Mouse (Mus musculus): Measurements from ENCODE around the gene Gm20696. TPM values are rescaled to one million over a fixed set of nuclear protein-coding genes. Genes with fewer than 3 reads are reported as not detected.

Gene Gm20696
- polyA plus RNA-seq, 1 experiment from 2014 or later = 4.4 TPM

DNA sequence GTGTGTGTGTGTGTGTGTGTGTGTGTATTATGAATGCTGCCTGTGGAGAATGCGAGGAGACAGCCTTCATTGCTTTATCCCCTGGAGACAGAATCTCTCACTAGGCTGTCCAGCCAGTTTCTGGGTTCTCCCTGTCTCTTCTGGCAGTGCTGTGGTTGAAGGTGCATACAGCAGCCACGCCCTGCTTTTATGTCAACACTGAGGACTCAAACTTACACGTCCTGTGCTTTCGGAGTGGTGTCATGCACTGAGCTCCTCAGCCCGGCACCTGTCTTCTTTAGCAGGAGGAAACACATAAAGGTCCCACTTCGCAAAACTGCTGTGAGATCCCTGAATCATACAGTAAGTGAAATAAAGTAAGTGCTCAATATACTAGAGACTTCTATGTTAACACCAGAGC lies 264.8 kb downstream of the Gm20696 start:
- H3K4me2 ChIP-seq (replicated peaks) = no peak overlapping the region
- no peaks in the 10 kb centered on the region for H3K27me3 ChIP-seq
- H3K9me3 ChIP-seq (replicated peaks) = no peaks in the 10 kb centered on the region
- WGBS = 74% methylated on average over 6 of the region's 6 CpGs
- peaks cover 10% of the 10 kb centered on the region for H3K4me1 ChIP-seq
- H3K36me3 ChIP-seq = no peaks in the 10 kb centered on the region
- H3K27ac ChIP-seq = no peak overlapping the region
- no peak overlapping the region for H3K9ac ChIP-seq
- H3K4me3 ChIP-seq = no peak overlapping the region
- ATAC-seq (ENCODE audit: low FRiP score) = no peak

DNA sequence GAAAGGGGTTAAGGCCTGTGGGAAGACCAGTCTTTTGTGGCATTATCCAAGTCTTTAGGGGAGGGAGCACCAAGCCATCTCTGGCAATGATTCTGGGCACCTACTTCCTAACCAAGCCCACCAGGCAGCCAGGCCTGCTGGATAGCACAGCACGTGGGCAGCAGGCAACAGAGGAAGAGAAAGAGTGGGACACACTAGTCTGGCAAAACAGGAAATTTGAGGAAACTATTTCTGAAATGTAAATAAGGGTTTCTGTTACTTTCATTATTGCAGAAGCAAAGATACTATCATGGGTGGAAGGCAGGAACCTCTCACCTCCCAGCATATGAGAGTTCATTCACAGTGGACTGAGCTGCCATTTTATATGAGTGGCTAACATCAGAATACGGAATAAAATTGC lies 265.4 kb downstream of the Gm20696 start:
- Histone ChIP-seq H3K4me3 (no peak overlapping the region), H3K4me1 (peaks cover 10% of the 10 kb centered on the region), H3K4me2 (replicated peaks) (no peak overlapping the region), H3K9ac (no peak overlapping the region), H3K27me3 (no peaks in the 10 kb centered on the region), H3K27ac (no peak overlapping the region), H3K36me3 (no peaks in the 10 kb centered on the region), H3K9me3 (replicated peaks) (no peaks in the 10 kb centered on the region)
- ATAC-seq (ENCODE audit: low FRiP score) = no peak
- 47% methylated on average over 2 of the region's 2 CpGs for WGBS

DNA sequence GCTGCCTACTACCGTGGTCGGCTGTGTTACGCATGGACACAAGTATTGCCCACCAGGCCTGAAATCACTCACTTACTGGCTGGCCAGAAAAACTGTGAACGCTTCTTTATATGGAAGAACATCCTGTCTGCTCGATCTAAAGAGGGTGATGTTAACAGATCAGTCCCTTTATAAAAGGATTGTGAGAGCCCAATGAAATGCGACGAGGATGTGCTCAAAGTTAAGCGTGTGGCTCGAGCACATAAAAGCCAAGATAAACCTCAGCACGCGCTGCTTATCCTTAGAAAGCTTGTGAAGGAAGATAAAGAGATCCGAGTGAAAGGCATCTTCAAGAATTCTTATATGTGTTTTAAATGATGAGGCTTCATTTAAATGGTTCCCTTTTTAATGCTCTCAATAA lies 270.9 kb downstream of the Gm20696 start:
- H3K36me3 ChIP-seq = no peaks in the 10 kb centered on the region
- no peaks in the 10 kb centered on the region for H3K27me3 ChIP-seq
- no peak overlapping the region for H3K27ac ChIP-seq
- no peaks in the 10 kb centered on the region for H3K9me3 ChIP-seq (replicated peaks)
- no peak overlapping the region for H3K4me3 ChIP-seq
- ATAC-seq (ENCODE audit: low FRiP score) = no peak
- H3K4me2 ChIP-seq (replicated peaks) = no peak overlapping the region
- WGBS = 74% methylated on average over 12 of the region's 12 CpGs
- H3K9ac ChIP-seq = no peak overlapping the region
- H3K4me1 ChIP-seq = no peaks in the 10 kb centered on the region

DNA sequence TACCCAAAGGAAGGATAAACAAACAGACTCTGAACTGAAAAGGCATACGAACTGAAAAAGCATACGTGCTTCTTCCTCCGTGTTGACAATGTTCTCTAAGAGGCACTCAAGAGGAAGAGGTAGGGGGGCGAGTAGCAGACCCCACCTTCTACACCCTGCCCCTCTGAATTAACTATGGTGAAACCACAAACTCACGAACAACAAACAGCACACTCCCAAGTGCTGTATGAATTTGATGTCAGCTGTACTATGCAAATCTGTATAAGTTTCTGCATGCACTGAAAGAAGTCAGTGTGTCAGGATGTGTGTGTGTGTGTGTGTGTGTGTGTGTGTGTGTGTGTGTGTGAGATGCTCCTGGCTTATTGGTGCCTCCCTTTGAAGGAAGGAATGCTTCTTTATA lies 271.8 kb downstream of the Gm20696 start:
- H3K4me3 ChIP-seq = no peak overlapping the region
- H3K27me3 ChIP-seq = no peaks in the 10 kb centered on the region
- no peak overlapping the region for H3K27ac ChIP-seq
- no peak for ATAC-seq (ENCODE audit: low FRiP score)
- no peaks in the 10 kb centered on the region for H3K36me3 ChIP-seq
- H3K9me3 ChIP-seq (replicated peaks) = no peaks in the 10 kb centered on the region
- WGBS = 75% methylated on average over 5 of the region's 5 CpGs
- H3K4me2 ChIP-seq (replicated peaks) = no peak overlapping the region
- no peak overlapping the region for H3K9ac ChIP-seq
- H3K4me1 ChIP-seq = no peaks in the 10 kb centered on the region

DNA sequence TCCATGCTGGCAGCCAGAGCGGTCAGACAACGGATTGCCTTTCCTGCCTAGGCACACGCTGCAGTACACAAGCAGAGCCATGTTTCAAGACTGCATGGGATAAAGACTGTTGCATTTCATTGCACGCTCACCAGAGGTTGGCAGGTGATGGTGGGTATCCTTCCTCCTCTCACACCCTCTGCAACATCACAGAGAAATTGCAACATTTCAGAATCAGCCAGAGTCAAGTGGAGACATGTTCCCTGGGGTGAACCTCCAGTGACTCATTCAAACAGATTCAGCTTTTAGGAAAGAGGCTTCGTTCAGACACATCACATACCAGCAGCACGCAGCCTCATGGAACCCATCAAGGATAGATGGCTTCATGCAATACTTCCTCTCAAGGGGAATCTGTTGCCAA lies 274.1 kb downstream of the Gm20696 start:
- H3K27ac ChIP-seq = no peak overlapping the region
- H3K4me1 ChIP-seq = 0 out of 2 replicates have a peak, but pooled peaks cover 3% of the 10 kb centered on the region
- H3K4me2 ChIP-seq (replicated peaks) = no peak overlapping the region
- H3K9me3 ChIP-seq (replicated peaks) = no peaks in the 10 kb centered on the region
- ATAC-seq (ENCODE audit: low FRiP score) = no peak
- H3K4me3 ChIP-seq = no peak overlapping the region
- H3K27me3 ChIP-seq = no peaks in the 10 kb centered on the region
- H3K36me3 ChIP-seq = no peaks in the 10 kb centered on the region
- no peak overlapping the region for H3K9ac ChIP-seq
- 93% methylated on average over 6 of the region's 6 CpGs for WGBS

DNA sequence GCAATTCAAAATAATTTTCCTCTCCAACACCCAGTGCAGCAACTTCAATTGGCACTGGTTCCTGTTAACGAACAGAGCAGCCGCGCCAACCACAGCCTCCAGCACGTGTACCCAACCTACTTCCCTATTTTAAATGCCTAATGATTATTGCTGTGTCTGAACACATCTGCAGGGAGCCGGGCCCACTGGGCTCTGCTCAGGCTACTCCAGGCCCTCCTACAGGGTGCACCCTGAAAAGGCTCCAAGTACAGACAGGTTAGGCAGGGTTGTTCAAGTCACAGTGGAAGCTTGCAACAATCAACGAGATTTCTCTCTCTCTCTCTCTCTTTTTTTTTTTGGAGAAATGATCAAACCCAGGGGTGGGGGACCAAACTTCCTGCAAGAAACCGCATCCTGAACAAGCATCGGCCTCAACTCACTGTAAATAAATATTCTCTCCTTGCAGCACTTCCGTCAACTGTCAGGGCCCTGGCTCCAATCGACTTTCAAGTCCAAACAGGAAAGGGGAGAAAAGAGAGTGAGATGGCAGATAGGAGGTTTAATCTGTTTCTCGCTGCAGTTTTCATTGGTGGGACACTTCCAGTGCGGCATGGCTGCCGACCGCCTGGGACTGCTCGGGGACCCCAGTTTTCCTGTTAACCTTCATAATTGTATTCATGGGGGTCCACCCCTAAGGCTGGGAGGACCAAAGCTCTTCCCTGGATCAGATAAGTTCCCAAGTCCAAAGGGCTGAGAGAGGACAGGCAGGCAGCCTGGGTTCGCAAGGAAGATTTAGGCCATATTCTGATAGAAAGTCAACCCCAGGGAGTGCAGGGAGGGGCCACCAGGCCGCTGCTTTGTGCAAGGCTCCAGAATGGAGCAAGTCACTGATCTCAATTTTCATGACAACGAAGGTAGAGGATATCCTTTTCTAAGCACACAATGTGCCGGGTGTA lies 277.6 kb downstream of the Gm20696 start:
- no peaks in the 10 kb centered on the region for H3K36me3 ChIP-seq
- no peaks in the 10 kb centered on the region for H3K27me3 ChIP-seq
- no peak overlapping the region for H3K27ac ChIP-seq

DNA sequence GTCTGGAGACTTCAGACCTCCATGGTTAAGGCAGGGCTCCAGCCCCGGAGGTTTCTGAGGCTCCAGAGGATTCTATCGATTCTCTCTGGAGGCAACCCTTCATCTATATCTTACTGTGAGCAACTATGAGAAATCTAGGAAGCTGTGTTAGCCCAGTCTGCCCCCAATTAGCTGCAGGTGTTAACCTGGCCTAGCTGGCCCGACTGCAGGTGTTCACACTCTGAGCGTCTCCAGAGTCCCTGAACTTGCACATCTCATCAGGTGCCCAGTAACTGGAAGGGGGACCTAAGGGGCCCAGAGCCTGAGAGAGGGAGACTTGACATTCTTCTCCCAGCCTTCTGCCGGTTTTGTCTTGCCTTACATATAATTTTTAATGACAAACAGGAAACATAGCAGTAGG lies 278.6 kb downstream of the Gm20696 start:
- no peak overlapping the region for H3K4me2 ChIP-seq (replicated peaks)
- H3K9me3 ChIP-seq (replicated peaks) = no peaks in the 10 kb centered on the region
- no peak overlapping the region for H3K4me3 ChIP-seq
- no peaks in the 10 kb centered on the region for H3K36me3 ChIP-seq
- ATAC-seq (ENCODE audit: low FRiP score) = no peak
- peaks cover 3% of the 10 kb centered on the region; the same call in 1 of the 2 replicates for H3K4me1 ChIP-seq
- no peaks in the 10 kb centered on the region for H3K27me3 ChIP-seq
- 89% methylated on average over 5 of the region's 5 CpGs for WGBS
- no peak overlapping the region for H3K9ac ChIP-seq
- no peak overlapping the region for H3K27ac ChIP-seq

More for the DNA sequence above, 277.6 kb downstream of the Gm20696 start:
- Histone ChIP-seq H3K9me3 (replicated peaks) (no peaks in the 10 kb centered on the region), H3K4me3 (no peak overlapping the region), H3K9ac (no peak overlapping the region), H3K4me1 (0 out of 2 replicates have a peak, but pooled peaks cover 3% of the 10 kb centered on the region), H3K4me2 (replicated peaks) (no peak overlapping the region)
- ATAC-seq (ENCODE audit: low FRiP score) = no peak
- 80% methylated on average over 19 of the region's 19 CpGs for WGBS

DNA sequence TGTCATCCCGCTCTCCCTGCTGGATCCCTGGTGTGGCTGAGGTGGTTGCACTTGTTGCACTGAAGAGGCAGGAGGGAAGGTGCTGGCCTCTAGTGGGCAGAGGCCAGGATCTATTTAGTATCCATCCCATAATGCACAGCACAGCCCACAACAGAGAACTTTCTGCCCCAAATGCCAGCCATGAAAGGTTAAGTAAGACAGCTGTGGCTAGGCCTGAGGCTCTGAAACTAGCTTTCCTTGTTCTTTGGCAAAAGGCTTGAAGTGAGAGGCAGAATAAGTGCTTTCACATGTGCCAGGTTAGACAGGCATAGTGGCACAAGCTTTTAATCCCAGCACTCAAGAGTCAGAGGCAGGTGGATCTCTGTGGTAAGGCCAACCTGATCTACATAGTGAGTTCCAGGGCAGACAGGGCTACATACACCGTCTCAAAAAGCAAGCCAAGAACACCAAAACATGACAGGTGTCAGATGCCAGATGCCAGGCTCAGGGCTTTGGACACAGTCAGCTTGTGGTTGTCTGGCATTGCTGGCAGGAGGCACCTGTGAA lies 281.5 kb downstream of the Gm20696 start:
- H3K4me3 ChIP-seq = no peak overlapping the region
- no peak for ATAC-seq (ENCODE audit: low FRiP score)
- H3K9me3 ChIP-seq (replicated peaks) = no peaks in the 10 kb centered on the region
- H3K4me2 ChIP-seq (replicated peaks) = no peak overlapping the region
- no peak overlapping the region for H3K27ac ChIP-seq
- no peaks in the 10 kb centered on the region for H3K27me3 ChIP-seq
- no peaks in the 10 kb centered on the region for H3K36me3 ChIP-seq
- no peak overlapping the region for H3K9ac ChIP-seq
- peaks cover 7% of the 10 kb centered on the region for H3K4me1 ChIP-seq
- WGBS = 92% methylated on average over 2 of the region's 2 CpGs

DNA sequence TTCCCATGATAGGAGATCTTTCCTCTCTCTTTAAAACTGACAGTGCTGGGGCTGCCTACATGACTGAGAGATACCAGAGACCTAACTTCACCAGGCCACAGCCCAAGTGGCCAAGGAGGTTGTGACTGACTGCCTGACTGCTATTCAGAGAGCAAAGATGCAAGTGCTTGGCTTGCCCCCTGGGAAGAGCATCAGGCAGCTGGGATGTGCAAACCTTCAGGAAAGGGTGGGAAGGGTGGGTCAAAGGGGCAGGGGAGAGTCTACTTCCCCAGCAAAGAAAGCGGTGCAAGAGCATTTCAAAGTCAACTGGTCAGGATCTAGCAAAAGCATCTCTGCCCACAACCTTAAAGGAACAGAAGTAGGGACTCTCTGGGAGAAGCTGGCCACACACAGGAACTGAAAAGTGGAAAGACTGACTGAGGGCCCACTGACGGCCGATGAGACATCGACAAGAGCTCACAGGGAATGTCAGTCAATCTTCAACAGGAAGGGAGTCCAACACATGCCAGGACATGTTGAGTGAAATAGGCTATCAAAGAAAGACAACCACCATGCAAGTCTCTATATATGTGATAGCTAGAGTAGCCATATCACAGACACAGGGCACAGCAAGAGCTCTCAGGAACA lies 282.6 kb downstream of the Gm20696 start:
- ATAC-seq (ENCODE audit: low FRiP score) = no peak
- no peak overlapping the region for H3K9ac ChIP-seq
- H3K4me1 ChIP-seq = peaks cover 4% of the 10 kb centered on the region
- H3K27ac ChIP-seq = no peak overlapping the region
- H3K36me3 ChIP-seq = no peaks in the 10 kb centered on the region
- H3K9me3 ChIP-seq (replicated peaks) = no peaks in the 10 kb centered on the region
- H3K27me3 ChIP-seq = no peaks in the 10 kb centered on the region
- 64% methylated on average over 4 of the region's 4 CpGs for WGBS
- no peak overlapping the region for H3K4me2 ChIP-seq (replicated peaks)
- H3K4me3 ChIP-seq = no peak overlapping the region

DNA sequence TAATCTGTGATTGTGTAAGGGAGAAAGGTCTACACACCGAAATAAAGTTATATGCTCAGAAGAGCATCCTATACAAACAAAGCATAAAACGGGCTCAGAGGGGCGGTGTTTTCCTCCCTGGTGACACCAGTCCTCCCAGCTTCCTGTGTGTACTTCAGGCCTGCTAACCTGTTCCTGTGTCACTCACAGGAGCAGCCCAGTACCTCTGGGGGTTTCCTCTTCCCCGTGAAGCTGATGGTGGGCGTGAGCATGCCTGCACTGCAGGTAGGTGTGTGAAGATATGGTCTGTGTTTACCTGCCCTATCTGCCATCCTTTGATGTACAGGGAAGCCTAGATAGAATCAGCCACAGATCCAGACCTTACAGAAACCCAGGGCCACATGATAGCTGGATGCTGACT lies 286.5 kb downstream of the Gm20696 start:
- Histone ChIP-seq H3K4me2 (replicated peaks) (no peak overlapping the region), H3K9me3 (replicated peaks) (no peaks in the 10 kb centered on the region), H3K27ac (no peak overlapping the region), H3K36me3 (no peaks in the 10 kb centered on the region), H3K9ac (no peak overlapping the region), H3K4me3 (no peak overlapping the region), H3K4me1 (peaks cover 17% of the 10 kb centered on the region), H3K27me3 (no peaks in the 10 kb centered on the region)
- 92% methylated on average over 5 of the region's 5 CpGs for WGBS
- no peak for ATAC-seq (ENCODE audit: low FRiP score)

DNA sequence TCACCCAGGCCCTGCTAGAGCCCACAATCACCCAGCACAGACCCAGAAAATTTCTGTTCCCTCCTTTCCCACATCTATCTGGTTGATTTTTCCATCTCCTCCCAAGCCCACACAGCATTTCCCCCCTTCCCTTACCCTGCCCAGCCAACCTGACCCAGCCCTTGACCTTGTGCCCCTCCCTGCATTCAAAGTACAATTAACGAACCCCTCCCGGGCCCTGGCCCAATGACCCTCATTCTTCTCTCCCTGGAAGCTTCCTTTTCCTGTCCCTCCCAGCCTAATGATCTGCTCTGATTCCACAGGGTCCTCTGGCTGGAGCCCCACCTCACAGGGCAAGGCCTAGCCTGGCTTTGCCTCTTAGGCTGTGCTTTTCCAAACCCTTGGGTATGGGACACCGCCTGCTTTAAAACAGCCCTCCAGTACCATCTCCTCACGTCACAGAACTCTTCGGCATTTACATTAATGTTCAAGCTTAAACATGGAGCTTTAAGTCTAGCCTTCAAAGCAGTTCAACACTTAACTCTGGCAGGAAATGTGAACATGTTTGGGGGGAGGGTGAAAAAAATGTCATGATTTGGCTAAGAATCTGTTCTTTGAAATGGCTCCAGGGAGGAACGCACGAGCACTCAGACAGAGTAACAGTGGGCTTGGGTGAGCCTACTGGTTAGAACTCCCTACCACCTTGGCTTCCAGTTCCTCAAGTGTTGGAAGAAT lies 287.4 kb downstream of the Gm20696 start:
- H3K27ac ChIP-seq = no peak overlapping the region
- H3K4me1 ChIP-seq = peaks cover 23% of the 10 kb centered on the region

DNA sequence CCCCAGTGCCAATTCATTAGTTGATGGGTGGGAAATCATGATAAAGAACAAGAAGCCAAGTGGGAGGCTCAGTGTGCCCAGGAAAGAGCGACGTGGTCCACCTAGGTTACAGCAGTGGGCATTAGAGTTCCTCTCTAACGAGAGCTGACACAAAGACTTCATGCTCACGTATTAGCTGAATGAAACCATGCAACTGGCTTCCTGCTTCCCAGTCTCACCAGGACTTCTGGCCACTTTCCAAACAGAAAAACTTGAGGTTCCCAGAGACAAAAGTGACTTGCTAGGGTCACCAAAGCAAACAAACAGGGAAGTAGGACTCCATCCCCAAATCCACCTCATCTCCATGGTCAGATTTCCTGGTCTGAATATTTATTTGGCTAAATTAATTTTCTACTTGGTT lies 288.9 kb downstream of the Gm20696 start:
- H3K4me3 ChIP-seq = no peak overlapping the region
- peaks cover 21% of the 10 kb centered on the region for H3K4me1 ChIP-seq
- H3K36me3 ChIP-seq = no peaks in the 10 kb centered on the region
- H3K9ac ChIP-seq = no peak overlapping the region
- H3K27ac ChIP-seq = no peak overlapping the region
- no peaks in the 10 kb centered on the region for H3K27me3 ChIP-seq
- no peaks in the 10 kb centered on the region for H3K9me3 ChIP-seq (replicated peaks)
- 63% methylated on average over 4 of the region's 4 CpGs for WGBS
- H3K4me2 ChIP-seq (replicated peaks) = no peak overlapping the region
- ATAC-seq (ENCODE audit: low FRiP score) = no peak

More for the DNA sequence above, 287.4 kb downstream of the Gm20696 start:
- 69% methylated on average over 7 of the region's 7 CpGs for WGBS
- no peak for ATAC-seq (ENCODE audit: low FRiP score)
- H3K9me3 ChIP-seq (replicated peaks) = no peaks in the 10 kb centered on the region
- no peak overlapping the region for H3K4me2 ChIP-seq (replicated peaks)
- H3K9ac ChIP-seq = no peak overlapping the region
- H3K27me3 ChIP-seq = no peaks in the 10 kb centered on the region
- H3K4me3 ChIP-seq = no peak overlapping the region
- H3K36me3 ChIP-seq = no peaks in the 10 kb centered on the region

Measured in hindbrain, embryonic 12.5 days (tissue).